Mouse (Mus musculus) hindbrain, embryonic 16.5 days (tissue): ENCODE measurements around the gene Nutm1. TPM values are rescaled to one million over a fixed set of nuclear protein-coding genes. Genes with fewer than 3 reads are reported as not detected.
"Not testable (repeated sequence)": the region's sequence is repeated elsewhere in the genome, so short reads cannot be mapped to it uniquely, and the experiment has no call there.

ENCODE experiments used
- ATAC-seq: fragments of 200-750 bp; cut with Nextera tagmentation; 2 replicates; pipeline ENCODE4 v1.8.0; 2017; ENCODE audit warnings: moderate TSS enrichment, moderate library complexity
- H3K27ac ChIP-seq: fragments of 300-500 bp; sonication (generic); 2 replicates; pipeline ENCODE4 v1.5.1; 2014; ENCODE audit warnings: low read depth, mild to moderate bottlenecking, control low read depth, low read length, moderate library complexity
- H3K27me3 ChIP-seq: fragments of 300-500 bp; sonication (generic); replicated peaks from 2 replicates; pipeline ENCODE4 v1.6.1; 2014; ENCODE audit warnings: low read length; ENCODE audit not compliant: control insufficient read depth, insufficient read depth
- H3K36me3 ChIP-seq: fragments of 300-500 bp; sonication (generic); 2 replicates; pipeline ENCODE4 v1.6.1; 2014; ENCODE audit warnings: mild to moderate bottlenecking, low read length, moderate library complexity, mixed read lengths; ENCODE audit not compliant: control insufficient read depth, insufficient read depth
- H3K4me1 ChIP-seq: fragments of 300-500 bp; sonication (generic); 2 replicates; pipeline ENCODE4 v1.6.1; 2014; ENCODE audit warnings: low read depth, low read length; ENCODE audit not compliant: control insufficient read depth, insufficient read depth
- H3K4me2 ChIP-seq: fragments of 300-500 bp; sonication (generic); 2 replicates; pipeline ENCODE4 v1.6.1; 2014; ENCODE audit warnings: mild to moderate bottlenecking, low read length, control low read depth, moderate library complexity
- H3K4me3 ChIP-seq: fragments of 300-500 bp; sonication (generic); 2 replicates; pipeline ENCODE4 v1.5.1; 2014; ENCODE audit warnings: mild to moderate bottlenecking, low read length, control low read depth, moderate library complexity
- H3K9ac ChIP-seq: fragments of 300-500 bp; sonication (generic); 2 replicates; pipeline ENCODE4 v1.6.1; 2014; ENCODE audit warnings: low read depth, mild to moderate bottlenecking, control low read depth, low read length, moderate library complexity
- H3K9me3 ChIP-seq: fragments of 300-500 bp; sonication (generic); 2 replicates; pipeline ENCODE4 v1.6.1; 2014; ENCODE audit warnings: mild to moderate bottlenecking, low read length, moderate library complexity; ENCODE audit not compliant: control insufficient read depth
- WGBS: fragments of 180-500 bp; shearing (Covaris S2); extraction: QIAGEN DNeasy Blood & Tissue Kit; methylation state at CpG from one replicate; pipeline ENCODE4 v1.1.7; 2014; 5-methylcytosine and 5-hydroxymethylcytosine counted together
- polyA plus RNA-seq: library from polyadenylated mRNA; unstranded; fragments of >200 nt; fragmentation: Nextera tagmentation; extraction: Ambion mirVana; gene quantifications from 2 replicates; pipeline ENCODE4 v1.2.1, GENCODE M21; 2015

The Nutm1 gene
- 0.04 TPM in 1 of 2 replicates, not detected in the other for polyA plus RNA-seq

DNA sequence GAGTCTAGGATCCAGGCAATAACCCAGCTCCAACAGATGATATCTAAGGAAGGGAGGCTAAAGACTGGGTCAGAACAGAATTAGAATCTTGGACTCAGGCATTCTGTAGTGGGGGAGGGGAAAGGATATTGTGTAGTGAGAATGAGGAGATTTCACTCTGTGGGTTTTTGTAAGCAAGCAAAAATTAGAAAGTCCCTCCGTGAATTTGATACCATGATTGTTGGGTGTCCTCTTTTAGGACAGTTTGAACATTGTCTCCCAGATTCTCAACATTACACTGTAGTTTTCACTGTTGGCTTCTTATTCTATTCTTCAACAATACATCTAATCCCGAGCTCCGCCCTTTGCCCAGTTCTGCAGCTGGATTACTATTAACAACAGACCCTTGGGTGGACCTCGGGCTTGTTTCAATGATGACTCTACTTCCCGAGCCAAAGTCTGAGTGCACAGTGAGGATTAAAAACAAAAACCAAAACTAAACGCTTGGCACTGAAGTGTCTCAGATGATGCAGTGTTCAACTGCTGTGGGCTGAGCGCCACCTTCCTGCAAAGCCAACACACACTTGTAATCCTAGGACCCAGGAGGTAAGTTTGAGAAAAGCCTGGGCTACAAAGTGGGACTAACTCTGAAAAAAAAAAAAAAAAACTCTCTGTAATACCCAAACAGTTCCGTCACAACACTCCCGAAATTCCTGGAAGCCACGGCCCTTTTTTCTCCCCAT, at the start of gene Nutm1:
Nutm1 (minus strand) TSS at position 51 of the 722 bp plus-strand sequence.
- H3K4me3 ChIP-seq: no peak within 1 kb of the TSS
- no peak within 1 kb of the TSS for H3K9ac ChIP-seq
- H3K4me2 ChIP-seq: no peak within 1 kb of the TSS
- ATAC-seq: no peak
- 76% methylated on average over 10 of the region's 10 CpGs for WGBS
- H3K9me3 ChIP-seq: no peaks in the 10 kb centered on the region
- H3K4me1 ChIP-seq: peaks cover 9% of the 10 kb centered on the region
- H3K36me3 ChIP-seq: no peaks in the 10 kb centered on the region
- H3K27ac ChIP-seq: no peak within 1 kb of the TSS
- H3K27me3 ChIP-seq: no peaks in the 10 kb centered on the region

DNA sequence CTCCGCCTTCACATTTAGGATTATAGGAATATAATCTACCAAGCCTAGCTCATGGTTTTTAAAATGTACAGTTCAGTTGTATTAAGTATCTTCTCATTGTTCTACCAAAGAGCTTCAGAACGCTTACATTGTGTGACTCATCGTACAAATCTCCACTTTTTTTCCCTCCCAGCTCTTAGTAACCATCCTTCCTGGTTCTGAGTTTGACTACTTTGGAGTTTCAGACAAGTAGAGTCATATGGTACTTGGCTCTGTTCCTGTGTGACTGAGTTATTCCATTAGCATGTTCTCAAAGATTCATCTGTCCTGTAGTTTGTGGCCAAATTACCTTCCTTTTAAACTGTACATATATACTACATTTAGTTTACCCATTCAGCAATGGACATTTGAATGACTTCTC, 49.6 kb upstream of the Nutm1 start:
- H3K9ac ChIP-seq: no peak overlapping the region
- WGBS: 90% methylated on average over 3 of the region's 3 CpGs
- H3K27me3 ChIP-seq: no peaks in the 10 kb centered on the region
- no peaks in the 10 kb centered on the region for H3K9me3 ChIP-seq
- ATAC-seq: no peak
- no peaks in the 10 kb centered on the region for H3K4me1 ChIP-seq
- no peak overlapping the region for H3K27ac ChIP-seq
- no peaks in the 10 kb centered on the region for H3K36me3 ChIP-seq
- H3K4me3 ChIP-seq: no peak overlapping the region
- H3K4me2 ChIP-seq: no peak overlapping the region

DNA sequence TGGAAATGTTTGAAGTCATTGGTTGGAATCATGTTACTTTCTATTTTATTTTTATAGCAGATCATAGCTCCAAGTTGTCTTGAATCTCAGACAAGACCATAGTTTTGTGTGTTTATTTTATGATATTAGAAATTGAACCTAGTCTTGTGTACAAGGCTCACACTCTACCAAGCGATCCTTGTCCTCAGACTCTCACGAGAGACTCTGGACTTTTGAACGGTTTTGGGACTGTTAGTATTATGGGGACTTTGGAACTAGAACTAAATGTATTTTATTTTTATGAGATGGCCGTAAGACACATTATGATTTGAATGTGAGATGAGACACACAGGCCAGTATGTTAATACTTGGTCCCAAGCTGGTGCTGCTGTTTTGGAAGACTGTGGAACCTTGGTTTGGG, 39.1 kb upstream of the Nutm1 start:
- Histone ChIP-seq H3K27me3 (no peaks in the 10 kb centered on the region), H3K36me3 (no peaks in the 10 kb centered on the region), H3K4me3 (no peak overlapping the region), H3K4me2 (no peak overlapping the region), H3K9ac (no peak overlapping the region), H3K9me3 (no peaks in the 10 kb centered on the region), H3K27ac (no peak overlapping the region), H3K4me1 (no peaks in the 10 kb centered on the region)
- 96% methylated on average over 4 of the region's 4 CpGs for WGBS
- no peak for ATAC-seq

DNA sequence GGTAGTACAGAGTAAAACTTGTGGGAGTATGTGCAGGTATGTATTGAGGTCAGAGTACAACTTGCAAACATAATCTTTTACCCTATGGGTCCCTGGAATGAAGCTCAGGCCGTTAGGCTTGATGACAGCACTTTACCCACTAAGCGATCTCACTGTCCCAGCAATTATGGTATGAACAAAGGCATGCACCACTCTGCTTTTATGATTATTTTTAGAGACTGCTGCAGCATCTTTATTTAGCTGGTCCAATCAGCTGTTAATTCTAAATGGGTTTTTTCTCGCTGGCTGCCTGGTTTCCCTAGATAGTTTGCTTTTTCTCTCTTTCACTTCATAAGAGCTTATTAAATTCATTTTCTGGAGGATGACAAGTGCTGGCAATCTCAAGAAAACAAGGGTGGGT, 37.1 kb upstream of the Nutm1 start:
- ATAC-seq: no peak
- no peak overlapping the region for H3K4me3 ChIP-seq
- 72% methylated on average over 3 of the region's 3 CpGs for WGBS
- no peak overlapping the region for H3K27ac ChIP-seq
- no peaks in the 10 kb centered on the region for H3K4me1 ChIP-seq
- H3K4me2 ChIP-seq: no peak overlapping the region
- H3K9ac ChIP-seq: no peak overlapping the region
- no peaks in the 10 kb centered on the region for H3K27me3 ChIP-seq
- no peaks in the 10 kb centered on the region for H3K36me3 ChIP-seq
- H3K9me3 ChIP-seq: no peaks in the 10 kb centered on the region

DNA sequence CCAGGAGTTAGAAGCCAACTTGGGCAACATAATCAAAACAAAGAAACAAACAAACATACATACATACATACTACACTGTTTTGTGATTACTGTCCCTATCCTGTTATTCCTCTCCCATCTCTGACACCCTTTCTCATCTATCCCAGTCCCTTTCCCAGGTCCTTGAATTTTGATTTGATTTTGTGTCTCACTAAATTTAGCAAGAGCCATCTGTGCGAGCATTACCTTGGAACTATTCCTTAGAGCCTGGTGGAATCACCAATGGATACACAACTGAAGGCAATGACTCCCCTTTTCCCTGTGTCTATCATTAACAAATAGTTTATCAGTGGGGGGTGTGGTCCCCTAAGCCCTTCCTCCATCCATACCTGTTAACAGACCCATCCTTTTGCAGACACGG, 33.7 kb upstream of the Nutm1 start:
- no peaks in the 10 kb centered on the region for H3K27me3 ChIP-seq

DNA sequence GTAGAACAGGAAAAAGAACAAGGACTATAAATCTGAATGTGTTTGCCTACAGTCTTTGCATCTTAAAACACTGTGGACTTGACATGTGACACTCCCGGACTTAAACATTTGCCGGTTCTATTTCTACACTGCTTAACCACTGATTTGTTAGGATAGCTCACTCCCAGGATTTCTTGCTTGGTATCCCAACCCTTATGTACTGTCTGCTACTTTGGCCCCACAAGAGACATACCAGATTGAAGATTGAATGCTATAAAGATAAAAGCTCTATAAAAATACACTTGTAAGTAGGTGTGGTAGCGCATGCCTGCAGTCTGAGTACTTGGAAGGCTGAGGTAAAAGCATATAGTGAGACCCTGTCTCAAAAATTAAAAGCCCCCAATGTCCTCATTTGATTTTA, 30.4 kb upstream of the Nutm1 start:
- Histone ChIP-seq H3K9me3 (no peaks in the 10 kb centered on the region), H3K4me3 (no peak overlapping the region), H3K27me3 (no peaks in the 10 kb centered on the region), H3K4me2 (no peak overlapping the region), H3K9ac (no peak overlapping the region), H3K4me1 (peaks cover 4% of the 10 kb centered on the region), H3K36me3 (no peaks in the 10 kb centered on the region), H3K27ac (no peak overlapping the region)
- ATAC-seq: no peak
- 95% methylated on average over 3 of the region's 3 CpGs for WGBS

More for the DNA sequence above, 33.7 kb upstream of the Nutm1 start:
- H3K9ac ChIP-seq: no peak overlapping the region
- no peak overlapping the region for H3K27ac ChIP-seq
- H3K9me3 ChIP-seq: no peaks in the 10 kb centered on the region
- no peak overlapping the region for H3K4me3 ChIP-seq
- WGBS: 86% methylated on average over 2 of the region's 2 CpGs
- no peaks in the 10 kb centered on the region for H3K36me3 ChIP-seq
- no peaks in the 10 kb centered on the region for H3K4me1 ChIP-seq
- no peak overlapping the region for H3K4me2 ChIP-seq
- no peak for ATAC-seq

DNA sequence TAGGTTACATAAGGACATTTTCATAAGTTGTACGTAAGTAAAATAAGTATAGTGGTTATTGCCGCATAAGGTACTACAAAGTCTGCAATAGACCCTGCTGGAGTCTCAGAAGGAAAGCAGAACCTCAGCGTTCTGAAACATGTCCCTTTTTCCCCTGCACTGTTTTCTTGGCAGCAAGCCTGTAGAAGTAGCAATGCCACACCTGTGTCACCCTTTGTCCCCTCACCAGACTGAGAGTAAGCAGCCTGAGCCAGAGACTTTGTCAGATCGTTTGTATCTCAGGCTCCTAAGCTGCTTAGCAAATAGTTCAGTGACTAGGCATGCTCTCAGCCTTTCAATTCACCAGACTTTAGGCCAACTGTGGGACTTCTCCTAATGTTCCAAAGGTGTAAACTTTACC, 28.0 kb upstream of the Nutm1 start:
- H3K9ac ChIP-seq: no peak overlapping the region
- H3K4me1 ChIP-seq: peaks cover 8% of the 10 kb centered on the region
- ATAC-seq: no peak
- H3K27me3 ChIP-seq: no peaks in the 10 kb centered on the region
- 67% methylated on average over 4 of the region's 4 CpGs for WGBS
- no peak overlapping the region for H3K4me2 ChIP-seq
- no peak overlapping the region for H3K4me3 ChIP-seq
- H3K9me3 ChIP-seq: no peaks in the 10 kb centered on the region
- no peak overlapping the region for H3K27ac ChIP-seq
- H3K36me3 ChIP-seq: no peaks in the 10 kb centered on the region

DNA sequence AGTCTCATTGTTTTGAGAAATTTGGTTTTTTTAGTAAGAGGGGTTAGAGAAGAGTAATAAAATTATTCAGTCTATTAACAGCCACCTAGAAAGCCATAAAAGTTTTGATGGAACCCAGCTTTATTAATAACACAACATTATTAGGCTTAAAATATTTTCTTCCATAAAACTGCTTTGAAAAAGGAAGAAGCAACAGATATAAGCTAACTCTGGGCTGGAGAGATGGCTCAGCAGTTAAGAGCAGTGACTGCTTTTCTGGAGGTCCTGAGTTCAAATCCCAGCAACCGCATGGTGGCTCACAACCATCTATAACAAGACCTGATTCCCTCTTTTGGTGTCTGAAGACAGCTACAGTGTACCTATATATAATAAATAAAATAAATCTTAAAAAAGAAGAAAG, 27.0 kb upstream of the Nutm1 start:
- H3K4me3 ChIP-seq, H3K9ac ChIP-seq, H3K27ac ChIP-seq, H3K4me2 ChIP-seq, H3K4me1 ChIP-seq, H3K27me3 ChIP-seq, H3K36me3 ChIP-seq, ATAC-seq, H3K9me3 ChIP-seq: not testable (repeated sequence)
- WGBS: 97% methylated on average over 1 of the region's 1 CpGs

DNA sequence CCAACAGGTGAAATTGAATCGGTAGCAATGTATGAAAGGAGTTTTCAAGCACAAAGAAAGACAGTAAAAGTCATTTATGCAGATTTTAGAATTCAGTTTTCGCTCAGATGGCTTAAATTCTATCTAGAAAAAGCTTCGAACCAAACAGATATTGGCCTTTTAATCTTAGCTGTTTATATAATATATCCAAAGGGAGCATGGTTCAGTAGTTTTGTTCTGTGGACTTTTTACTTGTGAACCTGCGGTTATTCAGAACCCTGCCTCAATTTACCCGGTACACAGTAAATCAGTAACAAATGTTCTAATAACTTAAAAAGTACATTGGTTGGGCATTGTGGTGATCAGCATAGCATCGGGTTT, 25.9 kb upstream of the Nutm1 start:
- peak overlapping the region; percentile 42; the same call in 1 of the 2 replicates for H3K4me3 ChIP-seq
- no peaks in the 10 kb centered on the region for H3K9me3 ChIP-seq
- no peaks in the 10 kb centered on the region for H3K36me3 ChIP-seq
- H3K9ac ChIP-seq: no peak overlapping the region
- H3K27ac ChIP-seq: no peak overlapping the region
- peak overlapping the region; percentile 87 for H3K4me2 ChIP-seq
- ATAC-seq: no peak
- WGBS: 64% methylated on average over 6 of the region's 6 CpGs
- H3K27me3 ChIP-seq: no peaks in the 10 kb centered on the region
- H3K4me1 ChIP-seq: peaks cover 8% of the 10 kb centered on the region
